9 mouse cellular contexts compared by ENCODE assay signal in the genomic region with DNA sequence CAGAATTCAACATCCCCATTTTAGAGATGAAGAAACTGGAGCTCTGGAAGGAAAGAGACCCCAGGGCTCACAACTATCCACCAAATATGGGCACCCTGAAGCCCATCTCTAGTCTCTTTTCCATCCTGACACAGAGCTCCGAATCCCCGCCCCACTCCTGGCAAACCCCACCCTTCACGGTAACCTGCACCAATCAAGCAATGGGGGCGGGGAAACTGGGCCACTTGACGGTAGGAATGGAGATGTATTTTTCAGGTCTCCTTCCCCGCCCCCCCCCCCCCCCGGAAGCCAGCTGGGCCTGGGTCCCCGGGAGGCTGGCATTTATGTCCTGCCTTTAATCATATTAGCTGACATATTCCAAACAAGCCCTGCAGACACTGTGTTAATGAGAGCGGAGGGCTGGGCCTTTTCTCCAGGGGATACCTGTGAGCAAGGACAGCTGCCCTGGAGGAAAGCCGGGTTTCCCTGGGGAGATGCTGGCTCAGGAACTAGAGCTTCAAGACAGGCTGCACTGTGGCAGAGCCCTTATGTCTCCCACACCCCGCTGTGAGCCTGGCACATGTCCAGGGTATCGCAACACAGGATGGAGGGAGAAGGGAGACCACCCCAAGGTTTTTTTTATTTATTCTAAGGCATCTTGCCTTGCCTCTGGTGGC. TPM values are rescaled to one million over a fixed set of nuclear protein-coding genes. Genes with fewer than 3 reads are reported as not detected.
A peak's percentile ranks its signal among the peaks of the same experiment; 100 is the strongest.
DNase-seq lines count a peak whose midpoint lies in the region; ATAC-seq and TF ChIP-seq lines count a peak whose summit lies in the region.
"Had no signal": no experiment of that assay in that cellular context is flagged by ENCODE, and none has a peak within 500 bp of the region (broad histone marks: within the 10 kb centered on the region; RNA-seq: fewer than 3 reads in every experiment).

No protein-coding gene starts in this region.

- ATAC-seq in embryonic facial prominence, embryonic 11.5 days (replicated peaks; ENCODE audit: insufficient number of reproducible peaks, low FRiP score, low TSS enrichment, low read depth): peak; percentile 14; the same call in 1 of the 2 replicates
- ATAC-seq in intestine, embryonic 15.5 days: peak; percentile 62
- ATAC-seq in stomach, postnatal 0 days (ENCODE audit: low FRiP score, low TSS enrichment): no peak

- H3K4me1 ChIP-seq in embryonic facial prominence, embryonic 11.5 days (ENCODE audit: control insufficient read depth, insufficient read depth, low read length): 0 out of 2 replicates have a peak, but pooled peaks cover 4% of the 10 kb centered on the region
- H3K4me1 ChIP-seq in intestine, embryonic 15.5 days (replicated peaks): peaks cover 15% of the 10 kb centered on the region
- H3K4me1 ChIP-seq in stomach, postnatal 0 days (replicated peaks; ENCODE audit: control insufficient read depth, insufficient read depth): no peaks in the 10 kb centered on the region
- H3K4me1 ChIP-seq in thymus, adult 2 months (replicated peaks; ENCODE audit: control insufficient read depth, insufficient read depth, low read length): peaks cover 5% of the 10 kb centered on the region

- no peak overlapping the region for H3K9ac ChIP-seq in embryonic facial prominence, embryonic 11.5 days (replicated peaks; ENCODE audit: low read length)
- no peak overlapping the region for H3K9ac ChIP-seq in intestine, embryonic 15.5 days
- H3K9ac ChIP-seq in stomach, postnatal 0 days (ENCODE audit: low read length): no peak overlapping the region

- no peak overlapping the region for H3K27ac ChIP-seq in embryonic facial prominence, embryonic 11.5 days (replicated peaks; ENCODE audit: low read depth, low read length)
- H3K27ac ChIP-seq in intestine, embryonic 15.5 days: no peak overlapping the region
- no peak overlapping the region for H3K27ac ChIP-seq in stomach, postnatal 0 days (replicated peaks)
- H3K27ac ChIP-seq in thymus, adult 2 months (ENCODE audit: control insufficient read depth, insufficient read depth, low read length): no peak overlapping the region

- TF ChIP-seq CTCF in stomach, postnatal 0 days (IDR thresholded peaks at IDR 0.05; ENCODE audit: low read depth): no peak
- TF ChIP-seq CTCF in thymus, adult 2 months (IDR thresholded peaks at IDR 0.05; ENCODE audit: borderline replicate concordance, control insufficient read depth, extremely low read depth, insufficient read depth, low read length, poor library complexity): no peak

- H3K9me3 ChIP-seq in embryonic facial prominence, embryonic 11.5 days (replicated peaks; ENCODE audit: control insufficient read depth, low read length): no peaks in the 10 kb centered on the region
- no peaks in the 10 kb centered on the region for H3K9me3 ChIP-seq in intestine, embryonic 15.5 days
- no peaks in the 10 kb centered on the region for H3K9me3 ChIP-seq in stomach, postnatal 0 days (ENCODE audit: control insufficient read depth, low read length)
- H3K9me3 ChIP-seq: megakaryocyte, embryonic 14.5 days had no signal

- no peak for TF ChIP-seq EP300 in stomach, postnatal 0 days (optimal IDR thresholded peaks at IDR 0.05)

- intact Hi-C loops in left cerebral cortex, postnatal 36 days (cut with DNase I): no loop called here

- TF ChIP-seq POLR2A in thymus, adult 2 months (IDR thresholded peaks at IDR 0.05; ENCODE audit: control insufficient read depth, extremely low read depth, insufficient read depth, low read length, poor library complexity): no peak

- H3K36me3 ChIP-seq in embryonic facial prominence, embryonic 11.5 days (replicated peaks; ENCODE audit: control insufficient read depth, insufficient read depth, low read depth, low read length): no peaks in the 10 kb centered on the region
- no peaks in the 10 kb centered on the region for H3K36me3 ChIP-seq in intestine, embryonic 15.5 days
- H3K36me3 ChIP-seq in stomach, postnatal 0 days (ENCODE audit: control insufficient read depth, insufficient read depth, low read length): no peaks in the 10 kb centered on the region
- no peaks in the 10 kb centered on the region for H3K36me3 ChIP-seq in thymus, adult 2 months (ENCODE audit: control insufficient read depth, insufficient read depth, low read length)

- H3K4me2 ChIP-seq in embryonic facial prominence, embryonic 11.5 days (ENCODE audit: low read depth, low read length): no peak overlapping the region
- H3K4me2 ChIP-seq in intestine, embryonic 15.5 days (replicated peaks): peak overlapping the region; percentile 30; the same call in 1 of the 2 replicates
- no peak overlapping the region for H3K4me2 ChIP-seq in stomach, postnatal 0 days (replicated peaks; ENCODE audit: low read depth)

- DNase-seq in right cerebral cortex, postnatal 4 days: peak; percentile 49
- no peak for DNase-seq in right cerebral cortex, postnatal 14 days
- peak; percentile 53 for DNase-seq in embryonic facial prominence, embryonic 11.5 days (ENCODE audit: low spot score)
- peak; percentile 43 for DNase-seq in stomach, postnatal 0 days (ENCODE audit: low spot score)
- no peak for DNase-seq in right cerebral cortex, postnatal 25 days
- no peak for DNase-seq in thymus, adult 2 months
- DNase-seq in left cerebral cortex, postnatal 36 days (ENCODE audit: low spot score in 2 of 2): no peak

- 11% methylated on average over 12 of the region's 12 CpGs for WGBS in embryonic facial prominence, embryonic 11.5 days
- 11% methylated on average over 10 of the region's 12 CpGs for WGBS in intestine, embryonic 15.5 days
- 5% methylated on average over 12 of the region's 12 CpGs for WGBS in stomach, postnatal 0 days
- WGBS in thymus, adult 2 months: 40% methylated on average over 12 of the region's 12 CpGs

- H3K4me3 ChIP-seq in embryonic facial prominence, embryonic 11.5 days (ENCODE audit: low read depth, low read length): no peak overlapping the region
- no peak overlapping the region for H3K4me3 ChIP-seq in intestine, embryonic 15.5 days (replicated peaks)
- H3K4me3 ChIP-seq in stomach, postnatal 0 days (ENCODE audit: low read depth, low read length): no peak overlapping the region
- no peak overlapping the region for H3K4me3 ChIP-seq in thymus, adult 2 months (ENCODE audit: control insufficient read depth, insufficient read depth, low read length)
- H3K4me3 ChIP-seq: megakaryocyte, embryonic 14.5 days had no signal

- H3K27me3 ChIP-seq in embryonic facial prominence, embryonic 11.5 days (ENCODE audit: control insufficient read depth, insufficient read depth, low read length): no peaks in the 10 kb centered on the region
- no peaks in the 10 kb centered on the region for H3K27me3 ChIP-seq in intestine, embryonic 15.5 days (replicated peaks)
- no peaks in the 10 kb centered on the region for H3K27me3 ChIP-seq in stomach, postnatal 0 days (ENCODE audit: control insufficient read depth, insufficient read depth, low read length)
- H3K27me3 ChIP-seq in thymus, adult 2 months (ENCODE audit: control insufficient read depth, insufficient read depth, low read length): no peaks in the 10 kb centered on the region

RNA-seq across cellular contexts. Expression of a gene that starts 18.2 kb away (rescaled TPM):
- polyA plus RNA-seq in embryonic facial prominence, embryonic 11.5 days (2014; fragmentation: Nextera tagmentation; extraction: Ambion mirVana): 28.9 and 31.9 TPM in 2 replicates
- 67.2 and 68.8 TPM in 2 replicates for polyA plus RNA-seq in intestine, embryonic 15.5 days (2015; fragmentation: Nextera tagmentation; extraction: Ambion mirVana)
- polyA plus RNA-seq in stomach, postnatal 0 days (2015; fragmentation: Nextera tagmentation; extraction: Ambion mirVana): 79.6 and 80.6 TPM in 2 replicates
- polyA plus RNA-seq in thymus, adult 2 months (2012; rRNA removed): 266 and 395 TPM in 2 replicates
- 10 to 100 TPM; 55.7 to 58.1 TPM for total RNA-seq in left cerebral cortex, postnatal 36 days (2021)

RNA-seq across cellular contexts. Expression of a gene that starts 25.0 kb away (rescaled TPM):
- polyA plus RNA-seq in embryonic facial prominence, embryonic 11.5 days (2014; fragmentation: Nextera tagmentation; extraction: Ambion mirVana): 14.5 and 16.7 TPM in 2 replicates
- 33.3 and 36.3 TPM in 2 replicates for polyA plus RNA-seq in intestine, embryonic 15.5 days (2015; fragmentation: Nextera tagmentation; extraction: Ambion mirVana)
- 48.6 and 49.4 TPM in 2 replicates for polyA plus RNA-seq in stomach, postnatal 0 days (2015; fragmentation: Nextera tagmentation; extraction: Ambion mirVana)
- 334 and 468 TPM in 2 replicates for polyA plus RNA-seq in thymus, adult 2 months (2012; rRNA removed)
- total RNA-seq in left cerebral cortex, postnatal 36 days (2021): 10 to 100 TPM; 40.6 to 47.2 TPM

RNA-seq across cellular contexts. Expression of a gene that starts 30.8 kb away (rescaled TPM):
- 15.2 and 16.2 TPM in 2 replicates for polyA plus RNA-seq in embryonic facial prominence, embryonic 11.5 days (2014; fragmentation: Nextera tagmentation; extraction: Ambion mirVana)
- polyA plus RNA-seq in intestine, embryonic 15.5 days (2015; fragmentation: Nextera tagmentation; extraction: Ambion mirVana): 50.0 and 58.6 TPM in 2 replicates
- 49.7 and 53.0 TPM in 2 replicates for polyA plus RNA-seq in stomach, postnatal 0 days (2015; fragmentation: Nextera tagmentation; extraction: Ambion mirVana)
- 187 and 258 TPM in 2 replicates for polyA plus RNA-seq in thymus, adult 2 months (2012; rRNA removed)
- total RNA-seq in left cerebral cortex, postnatal 36 days (2021): 10 to 100 TPM; 49.6 to 50.7 TPM

RNA-seq across cellular contexts. Expression of a gene that starts 32.0 kb away (rescaled TPM):
- polyA plus RNA-seq in embryonic facial prominence, embryonic 11.5 days (2014; fragmentation: Nextera tagmentation; extraction: Ambion mirVana): 11.0 and 11.7 TPM in 2 replicates
- polyA plus RNA-seq in intestine, embryonic 15.5 days (2015; fragmentation: Nextera tagmentation; extraction: Ambion mirVana): 8.2 and 8.9 TPM in 2 replicates
- polyA plus RNA-seq in stomach, postnatal 0 days (2015; fragmentation: Nextera tagmentation; extraction: Ambion mirVana): 2.3 and 2.5 TPM in 2 replicates
- 15.4 and 24.1 TPM in 2 replicates for polyA plus RNA-seq in thymus, adult 2 months (2012; rRNA removed)
- 10 to 100 TPM; 16.9 to 18.0 TPM for total RNA-seq in left cerebral cortex, postnatal 36 days (2021)

Comparison
In these comparisons a context has a peak if more than half of its experiments do, and no peak if none do; other contexts are left out.
1. DNase-seq: peak in right cerebral cortex, postnatal 4 days (single experiment), embryonic facial prominence, embryonic 11.5 days (single experiment) and stomach, postnatal 0 days (single experiment); none in right cerebral cortex, postnatal 14 days (single experiment), right cerebral cortex, postnatal 25 days (single experiment), thymus, adult 2 months (single experiment) and left cerebral cortex, postnatal 36 days (0 of 2).